Mouse (Mus musculus): ENCODE measurements at regions not wholly inside any gene's neighbourhood (a gene's known extent, or its start where the extent isn't known, plus 50 kb on each side); places are given as distances from the start of the nearest gene placed in this dataset.

DNA sequence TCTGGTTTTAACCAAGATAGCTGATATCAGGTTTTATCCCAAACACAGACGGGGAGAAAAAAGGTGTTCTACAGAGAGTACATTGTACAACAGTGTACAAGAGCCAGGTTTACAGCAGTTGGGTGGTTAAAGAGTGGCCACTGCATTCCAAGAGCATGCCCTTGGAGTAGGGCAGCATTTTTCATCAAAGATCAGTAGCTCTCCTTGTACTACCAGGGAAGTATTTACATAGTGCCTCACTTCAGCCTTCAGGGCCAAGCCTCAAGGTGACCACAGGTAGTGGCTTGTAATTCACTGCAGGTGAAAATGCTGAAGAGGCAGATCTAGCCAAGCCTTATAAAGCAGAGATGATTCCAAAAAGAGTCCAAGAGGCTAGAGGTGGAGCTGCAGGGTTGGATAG is 190.8 kb downstream of the Isl1 start:
- 74% methylated on average over 1 of the region's 1 CpGs for WGBS

GRCm38 (mm10) chr13:116111032-116111808 is 198.3 kb downstream of the Isl1 start:
- Histone ChIP-seq H3K27ac (ENCODE audit: low read length) (no peak overlapping the region), H3K4me1 (ENCODE audit: control insufficient read depth, insufficient read depth, low read length) (no peaks in the 10 kb centered on the region), H3K9me3 (replicated peaks; ENCODE audit: control insufficient read depth, low read length) (no peaks in the 10 kb centered on the region), H3K4me3 (replicated peaks; ENCODE audit: low read length) (no peak overlapping the region), H3K4me2 (ENCODE audit: low read depth, low read length) (no peak overlapping the region), H3K36me3 (ENCODE audit: control insufficient read depth, insufficient read depth, low read length) (no peaks in the 10 kb centered on the region), H3K9ac (ENCODE audit: low read length) (no peak overlapping the region), H3K27me3 (ENCODE audit: control insufficient read depth, insufficient read depth, low read length) (no peaks in the 10 kb centered on the region)
- ATAC-seq (ENCODE audit: insufficient read depth, low FRiP score): no peak
- WGBS: 81% methylated on average over 7 of the region's 7 CpGs

More for the DNA sequence above, 190.8 kb downstream of the Isl1 start:
- Histone ChIP-seq H3K36me3 (ENCODE audit: control insufficient read depth, insufficient read depth, low read length) (no peaks in the 10 kb centered on the region), H3K4me3 (replicated peaks; ENCODE audit: low read length) (no peak overlapping the region), H3K27ac (ENCODE audit: low read length) (no peak overlapping the region), H3K9me3 (replicated peaks; ENCODE audit: control insufficient read depth, low read length) (no peaks in the 10 kb centered on the region), H3K9ac (ENCODE audit: low read length) (no peak overlapping the region), H3K4me2 (ENCODE audit: low read depth, low read length) (no peak overlapping the region), H3K27me3 (ENCODE audit: control insufficient read depth, insufficient read depth, low read length) (no peaks in the 10 kb centered on the region), H3K4me1 (ENCODE audit: control insufficient read depth, insufficient read depth, low read length) (no peaks in the 10 kb centered on the region)
- ATAC-seq (ENCODE audit: insufficient read depth, low FRiP score): no peak

- Histone ChIP-seq H3K4me1 (ENCODE audit: control insufficient read depth, insufficient read depth, low read length) (no peaks in the 10 kb centered on the region), H3K27me3 (ENCODE audit: control insufficient read depth, insufficient read depth, low read length) (no peaks in the 10 kb centered on the region), H3K4me3 (replicated peaks; ENCODE audit: low read length) (no peak overlapping the region), H3K27ac (ENCODE audit: low read length) (no peak overlapping the region), H3K9me3 (replicated peaks; ENCODE audit: control insufficient read depth, low read length) (no peaks in the 10 kb centered on the region), H3K4me2 (ENCODE audit: low read depth, low read length) (no peak overlapping the region), H3K9ac (ENCODE audit: low read length) (no peak overlapping the region), H3K36me3 (ENCODE audit: control insufficient read depth, insufficient read depth, low read length) (no peaks in the 10 kb centered on the region)
- 95% methylated on average over 2 of the region's 2 CpGs for WGBS
- ATAC-seq (ENCODE audit: insufficient read depth, low FRiP score): no peak
Observed at GRCm38 (mm10) chr13:116110578-116110977, 198.9 kb downstream of the Isl1 start.

DNA sequence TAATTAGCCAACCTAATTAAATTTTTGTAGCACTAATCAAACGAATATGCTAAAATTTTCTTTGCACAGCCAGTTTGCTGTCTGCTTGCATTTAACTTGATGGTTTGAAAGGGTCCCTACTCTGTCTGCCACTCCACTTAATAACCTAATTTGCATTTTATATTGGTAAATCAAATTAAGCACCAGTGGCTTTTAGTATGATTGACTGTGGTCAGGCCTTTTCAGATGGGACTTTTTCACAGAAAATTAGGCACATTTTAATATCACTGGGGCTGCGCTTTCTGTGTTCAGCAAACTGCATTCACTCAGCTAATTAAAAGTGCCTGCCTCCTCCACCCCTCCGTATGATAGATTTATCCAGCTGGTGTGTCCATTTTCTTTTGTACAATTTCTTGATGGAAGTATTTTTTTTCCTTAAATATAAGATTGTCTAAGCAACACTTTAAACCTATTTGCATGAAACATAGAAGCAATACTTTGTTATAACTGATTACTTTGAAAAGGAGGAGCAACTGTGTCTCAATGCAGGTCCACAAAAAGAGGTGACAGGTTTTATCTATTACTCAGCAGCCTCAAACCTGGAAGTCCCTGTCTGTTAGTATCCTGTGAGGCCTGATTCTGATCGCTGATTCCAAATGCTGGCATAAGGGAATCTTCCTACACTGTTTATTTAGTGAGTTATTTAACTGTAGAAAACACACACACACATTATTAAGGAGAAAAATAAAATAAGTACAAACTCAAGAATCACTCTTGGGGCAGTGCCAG is 221.8 kb downstream of the Isl1 start:
- 69% methylated on average over 4 of the region's 4 CpGs for WGBS
- no peaks in the 10 kb centered on the region for H3K4me1 ChIP-seq (ENCODE audit: control insufficient read depth, insufficient read depth, low read length)
- ATAC-seq (ENCODE audit: insufficient read depth, low FRiP score): no peak
- H3K4me2 ChIP-seq (ENCODE audit: low read depth, low read length): no peak overlapping the region
- H3K9me3 ChIP-seq (replicated peaks; ENCODE audit: control insufficient read depth, low read length): no peaks in the 10 kb centered on the region
- no peak overlapping the region for H3K9ac ChIP-seq (ENCODE audit: low read length)
- H3K36me3 ChIP-seq (ENCODE audit: control insufficient read depth, insufficient read depth, low read length): no peaks in the 10 kb centered on the region
- H3K4me3 ChIP-seq (replicated peaks; ENCODE audit: low read length): no peak overlapping the region
- no peak overlapping the region for H3K27ac ChIP-seq (ENCODE audit: low read length)
- H3K27me3 ChIP-seq (ENCODE audit: control insufficient read depth, insufficient read depth, low read length): no peaks in the 10 kb centered on the region

GRCm38 (mm10) chr13:116087140-116087539 is 222.3 kb downstream of the Isl1 start:
- Histone ChIP-seq H3K27ac (ENCODE audit: low read length) (no peak overlapping the region), H3K27me3 (ENCODE audit: control insufficient read depth, insufficient read depth, low read length) (no peaks in the 10 kb centered on the region), H3K4me3 (replicated peaks; ENCODE audit: low read length) (no peak overlapping the region), H3K36me3 (ENCODE audit: control insufficient read depth, insufficient read depth, low read length) (no peaks in the 10 kb centered on the region), H3K9ac (ENCODE audit: low read length) (no peak overlapping the region), H3K4me1 (ENCODE audit: control insufficient read depth, insufficient read depth, low read length) (no peaks in the 10 kb centered on the region), H3K9me3 (replicated peaks; ENCODE audit: control insufficient read depth, low read length) (no peaks in the 10 kb centered on the region), H3K4me2 (ENCODE audit: low read depth, low read length) (no peak overlapping the region)
- ATAC-seq (ENCODE audit: insufficient read depth, low FRiP score): no peak
- 78% methylated on average over 1 of the region's 1 CpGs for WGBS

- Histone ChIP-seq H3K36me3 (ENCODE audit: control insufficient read depth, insufficient read depth, low read length) (no peaks in the 10 kb centered on the region), H3K4me1 (ENCODE audit: control insufficient read depth, insufficient read depth, low read length) (no peaks in the 10 kb centered on the region), H3K4me2 (ENCODE audit: low read depth, low read length) (no peak overlapping the region), H3K27me3 (ENCODE audit: control insufficient read depth, insufficient read depth, low read length) (no peaks in the 10 kb centered on the region), H3K9ac (ENCODE audit: low read length) (no peak overlapping the region), H3K27ac (ENCODE audit: low read length) (no peak overlapping the region), H3K9me3 (replicated peaks; ENCODE audit: control insufficient read depth, low read length) (no peaks in the 10 kb centered on the region), H3K4me3 (replicated peaks; ENCODE audit: low read length) (no peak overlapping the region)
- no peak for ATAC-seq (ENCODE audit: insufficient read depth, low FRiP score)
- 78% methylated on average over 5 of the region's 5 CpGs for WGBS
Observed at GRCm38 (mm10) chr13:116056976-116057647, 252.4 kb downstream of the Isl1 start.

DNA sequence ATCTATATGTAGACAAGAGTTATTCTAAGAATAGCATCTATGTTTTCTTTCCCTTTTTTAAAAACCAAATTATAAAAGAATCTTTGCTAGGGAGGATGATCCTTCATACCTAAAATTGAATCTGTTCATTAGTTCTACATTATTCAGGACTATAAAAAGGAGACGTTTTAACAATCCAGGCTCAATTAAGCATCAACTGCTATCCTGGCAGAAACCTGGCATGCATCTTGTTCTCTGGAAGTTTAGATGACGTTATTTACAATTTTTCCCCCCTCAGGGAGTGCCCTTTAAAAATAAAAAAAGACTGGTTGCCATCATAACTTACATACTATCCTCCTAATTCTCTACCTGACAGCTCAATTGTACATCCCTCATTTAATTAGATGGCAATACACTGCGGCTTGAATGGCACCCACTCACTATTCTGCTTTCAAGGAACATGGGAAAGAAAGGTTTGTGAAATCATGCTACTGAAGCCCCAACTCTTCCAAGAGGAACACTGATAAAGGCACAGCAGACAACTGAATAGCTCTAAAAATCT is 253.3 kb downstream of the Isl1 start:
- no peaks in the 10 kb centered on the region for H3K9me3 ChIP-seq (replicated peaks; ENCODE audit: control insufficient read depth, low read length)
- no peak for ATAC-seq (ENCODE audit: insufficient read depth, low FRiP score)
- no peak overlapping the region for H3K9ac ChIP-seq (ENCODE audit: low read length)
- WGBS: 77% methylated on average over 3 of the region's 3 CpGs
- no peak overlapping the region for H3K4me2 ChIP-seq (ENCODE audit: low read depth, low read length)
- no peak overlapping the region for H3K27ac ChIP-seq (ENCODE audit: low read length)
- no peak overlapping the region for H3K4me3 ChIP-seq (replicated peaks; ENCODE audit: low read length)
- no peaks in the 10 kb centered on the region for H3K4me1 ChIP-seq (ENCODE audit: control insufficient read depth, insufficient read depth, low read length)
- H3K36me3 ChIP-seq (ENCODE audit: control insufficient read depth, insufficient read depth, low read length): no peaks in the 10 kb centered on the region
- H3K27me3 ChIP-seq (ENCODE audit: control insufficient read depth, insufficient read depth, low read length): no peaks in the 10 kb centered on the region

GRCm38 (mm10) chr13:116036166-116036565 is 273.3 kb downstream of the Isl1 start:
- no peak overlapping the region for H3K9ac ChIP-seq (ENCODE audit: low read length)
- 56% methylated on average over 4 of the region's 4 CpGs for WGBS
- H3K4me2 ChIP-seq (ENCODE audit: low read depth, low read length): no peak overlapping the region
- no peaks in the 10 kb centered on the region for H3K4me1 ChIP-seq (ENCODE audit: control insufficient read depth, insufficient read depth, low read length)
- no peaks in the 10 kb centered on the region for H3K9me3 ChIP-seq (replicated peaks; ENCODE audit: control insufficient read depth, low read length)
- H3K27me3 ChIP-seq (ENCODE audit: control insufficient read depth, insufficient read depth, low read length): no peaks in the 10 kb centered on the region
- H3K36me3 ChIP-seq (ENCODE audit: control insufficient read depth, insufficient read depth, low read length): no peaks in the 10 kb centered on the region
- no peak overlapping the region for H3K27ac ChIP-seq (ENCODE audit: low read length)
- no peak overlapping the region for H3K4me3 ChIP-seq (replicated peaks; ENCODE audit: low read length)
- ATAC-seq (ENCODE audit: insufficient read depth, low FRiP score): no peak

All from stomach, embryonic 16.5 days (tissue).